Mouse (Mus musculus) CH12.LX (cell line): Measurements from ENCODE around the gene Fam186b.

ENCODE experiments used
- CTCF ChIP-seq, 2 experiments: IDR thresholded peaks in 1 of 2; conservative IDR thresholded peaks in 1 of 2; 2 replicates each; pipeline ENCODE4 v1.5.1; 2011 to 2012; ENCODE audit warnings: low read depth in 2 of 2, low read length in 2 of 2, improper control_type of control experiment in 1 of 2, inconsistent platforms in 1 of 2, mild to moderate bottlenecking in 1 of 2, moderate library complexity in 1 of 2
- SMC3 ChIP-seq: IDR thresholded peaks from 2 replicates; pipeline ENCODE4 v1.6.1; 2011; ENCODE audit warnings: low read depth, low read length, improper control_type of control experiment
- USF1 ChIP-seq: IDR thresholded peaks from 2 replicates; pipeline ENCODE4 v1.6.1; 2014; ENCODE audit warnings: low read depth, mild to moderate bottlenecking, inconsistent platforms, low read length, improper control_type of control experiment
- ZNF384 ChIP-seq: IDR thresholded peaks from 2 replicates; pipeline ENCODE4 v1.6.1; 2012; ENCODE audit warnings: low read depth, low read length, improper control_type of control experiment, inconsistent platforms

GRCm38 (mm10) chr15:99296213-99296612 is 525 bp upstream of the Fam186b start:
- TF ChIP-seq ZNF384, result no peak
- no peak for TF ChIP-seq SMC3
- no peak for TF ChIP-seq CTCF (conservative IDR thresholded peaks at IDR 0.05 in 1 of 2, IDR thresholded peaks at IDR 0.05 in 1 of 2; ENCODE audit: low read depth in 2 of 2, low read length in 2 of 2)
- no peak for TF ChIP-seq USF1
